Mouse (Mus musculus) cortical plate, adult 2 months (tissue): Measurements from ENCODE around the gene Rora.

ENCODE experiments used
- CTCF ChIP-seq: fragments of 200-500 bp; IDR thresholded peaks from 2 replicates; pipeline ENCODE4 v1.5.1; 2011; ENCODE audit warnings: mild to moderate bottlenecking, control low read depth, low read length; ENCODE audit not compliant: insufficient read depth; ENCODE audit errors: extremely low read depth
- POLR2A ChIP-seq: fragments of 200-500 bp; IDR thresholded peaks from 2 replicates; pipeline ENCODE4 v1.6.1; 2011; ENCODE audit warnings: mild to moderate bottlenecking, low read length, control low read depth; ENCODE audit not compliant: insufficient read depth; ENCODE audit errors: extremely low read depth

DNA sequence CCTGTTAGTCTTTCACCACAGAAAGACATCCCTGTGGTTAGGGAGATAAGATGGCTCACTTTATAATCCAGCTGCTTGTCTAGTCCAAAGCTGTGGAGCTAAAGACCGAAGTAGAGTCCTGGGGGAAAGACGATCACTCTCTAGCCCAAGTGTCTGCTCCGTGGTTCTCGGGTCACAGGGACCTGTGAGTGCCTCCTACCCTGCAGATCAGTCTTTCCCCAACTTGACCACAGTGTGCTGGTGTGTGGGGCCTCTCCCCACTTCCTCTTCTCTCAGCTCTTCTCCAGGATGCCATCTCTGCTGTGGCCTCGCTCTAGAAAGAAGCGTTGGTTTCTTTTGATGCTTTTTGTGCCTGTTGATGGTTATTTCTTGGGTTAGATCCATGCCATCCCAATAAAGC lies 682.5 kb downstream of the Rora start:
- TF ChIP-seq POLR2A = no peak
- TF ChIP-seq CTCF = no peak
